Mouse (Mus musculus) heart, adult 2 months (tissue): ENCODE measurements around the gene Zbtb34.

ENCODE experiments used
- CTCF ChIP-seq: fragments of 200-600 bp; IDR thresholded peaks from 2 replicates; pipeline ENCODE4 v1.8.1; 2022; ENCODE audit warnings: antibody characterized with exemption, mild to moderate bottlenecking, moderate library complexity
- POLR2A ChIP-seq: fragments of 200-500 bp; IDR thresholded peaks from 2 replicates; pipeline ENCODE4 v1.6.1; 2011; ENCODE audit warnings: mild to moderate bottlenecking, low read depth, low read length, control low read depth; ENCODE audit not compliant: insufficient read depth

DNA sequence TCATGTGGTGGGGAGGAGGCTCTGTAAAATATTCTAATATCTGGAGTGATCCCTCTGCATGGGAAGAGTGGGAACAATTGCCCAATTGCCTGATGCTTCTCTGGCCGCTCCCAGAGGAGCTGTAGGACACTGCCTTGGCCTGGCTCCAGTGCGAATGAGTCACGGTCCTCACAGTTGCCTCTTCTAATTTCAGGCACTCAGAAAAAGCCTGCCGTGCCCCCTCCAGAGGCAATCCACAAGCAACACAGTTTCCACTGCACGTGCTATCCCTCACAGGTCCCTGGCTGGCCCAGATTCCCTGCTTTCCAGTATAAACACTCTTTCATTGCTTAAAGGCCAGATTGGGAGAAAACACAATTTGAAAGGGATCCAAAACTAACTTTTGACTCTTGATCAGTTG, 13.2 kb upstream of the Zbtb34 start:
- peak; percentile 51 for TF ChIP-seq CTCF
- TF ChIP-seq POLR2A = no peak
